Mouse (Mus musculus): ENCODE data around the gene Arhgap28. TPM values are rescaled to one million over a fixed set of nuclear protein-coding genes. Genes with fewer than 3 reads are reported as not detected.

The Arhgap28 gene
- polyA plus RNA-seq, 1 experiment from 2014 or later, result 22.9 TPM

DNA sequence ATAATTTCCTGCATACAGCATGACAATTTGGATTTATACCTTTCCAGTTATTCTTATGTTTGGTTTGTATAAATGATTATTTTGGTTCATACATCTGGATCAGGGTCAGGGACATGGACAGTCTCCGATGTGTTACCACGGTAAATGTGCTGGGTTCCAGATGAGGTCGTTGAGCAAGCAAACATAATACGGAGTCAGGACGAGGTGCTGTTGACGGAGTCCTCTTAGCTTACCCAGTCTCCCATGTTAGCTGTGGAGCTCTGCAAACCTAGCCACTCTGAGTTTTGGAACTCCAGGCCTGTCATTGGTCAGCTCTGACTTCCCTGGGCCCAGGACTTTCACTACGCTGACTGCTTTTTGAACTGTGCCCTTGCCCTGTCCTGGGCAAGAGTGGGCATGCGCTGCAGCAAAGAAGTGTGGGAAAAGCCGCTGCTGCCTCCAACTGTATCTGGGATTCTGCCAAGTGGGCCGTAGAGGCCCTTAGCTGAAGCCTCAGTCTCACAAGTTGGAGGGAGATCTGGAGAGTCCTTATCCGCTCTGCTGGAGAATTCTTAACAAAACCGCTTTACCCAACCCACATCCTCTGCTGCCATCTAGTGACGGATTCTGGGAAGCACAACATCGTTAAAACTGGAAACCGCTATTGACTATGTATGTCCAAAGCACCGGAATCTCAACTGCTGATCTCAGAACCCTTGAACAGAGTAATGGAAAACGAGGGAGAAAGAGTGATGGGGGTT, 166.4 kb downstream of the Arhgap28 start:
- H3K36me3 ChIP-seq (ENCODE audit: insufficient read depth, low read length), result no peaks in the 10 kb centered on the region
- no peak overlapping the region for H3K4me2 ChIP-seq (replicated peaks; ENCODE audit: low read depth, low read length)
- WGBS, result 63% methylated on average over 17 of the region's 17 CpGs
- H3K27me3 ChIP-seq (ENCODE audit: insufficient read depth, low read length), result no peaks in the 10 kb centered on the region
- no peak overlapping the region for H3K9ac ChIP-seq (replicated peaks; ENCODE audit: low read length)
- peak; percentile 69 for ATAC-seq (ENCODE audit: low FRiP score, low TSS enrichment)
- no peak overlapping the region for H3K27ac ChIP-seq (ENCODE audit: low read length)
- H3K4me3 ChIP-seq (ENCODE audit: low read length), result no peak overlapping the region
- H3K9me3 ChIP-seq (ENCODE audit: low read length), result peaks cover 3% of the 10 kb centered on the region; the same call in 1 of the 2 replicates
- H3K4me1 ChIP-seq (ENCODE audit: insufficient read depth, low read length), result no peaks in the 10 kb centered on the region

DNA sequence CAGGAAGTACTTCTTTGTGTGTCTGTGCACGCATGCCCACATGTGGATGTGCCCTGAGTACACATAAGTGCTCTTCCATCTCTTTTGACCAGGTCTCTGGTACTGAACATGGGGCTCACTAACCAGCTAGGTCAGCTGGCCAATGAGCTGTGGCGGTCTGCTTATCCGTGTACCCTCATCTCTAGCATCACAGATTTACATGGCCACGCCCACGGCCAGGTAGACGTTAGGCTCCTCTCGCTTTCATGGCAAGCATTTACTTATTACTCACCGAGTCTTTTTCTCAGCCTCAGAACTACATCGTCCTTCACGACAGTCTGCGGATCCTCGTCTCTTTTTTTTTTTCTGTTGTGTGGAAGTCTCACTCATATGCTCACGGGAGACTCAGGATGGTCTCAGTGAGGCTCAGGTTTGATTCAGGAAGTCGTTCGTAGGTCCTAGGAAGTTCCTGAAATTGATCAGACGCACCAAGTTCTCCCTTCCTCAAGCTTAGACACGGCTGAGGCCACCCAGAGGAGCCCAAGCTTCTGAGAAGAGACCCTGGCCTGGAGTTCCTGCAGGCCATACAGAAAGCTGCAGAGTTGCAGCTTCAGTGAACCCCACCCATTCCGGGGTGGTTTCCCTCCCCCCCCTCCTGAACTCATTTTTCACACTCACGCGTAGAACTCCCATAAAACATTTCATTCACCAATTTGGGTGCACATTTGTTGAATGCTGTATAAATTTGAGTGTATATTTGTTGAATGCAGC, 167.6 kb downstream of the Arhgap28 start:
- Histone ChIP-seq H3K27me3 (ENCODE audit: insufficient read depth, low read length) (no peaks in the 10 kb centered on the region), H3K4me1 (ENCODE audit: insufficient read depth, low read length) (no peaks in the 10 kb centered on the region), H3K9ac (replicated peaks; ENCODE audit: low read length) (no peak overlapping the region), H3K4me3 (ENCODE audit: low read length) (no peak overlapping the region), H3K36me3 (ENCODE audit: insufficient read depth, low read length) (no peaks in the 10 kb centered on the region), H3K27ac (ENCODE audit: low read length) (no peak overlapping the region), H3K9me3 (ENCODE audit: low read length) (peaks cover 3% of the 10 kb centered on the region; the same call in 1 of the 2 replicates), H3K4me2 (replicated peaks; ENCODE audit: low read depth, low read length) (no peak overlapping the region)
- ATAC-seq (ENCODE audit: low FRiP score, low TSS enrichment), result no peak
- 96% methylated on average over 20 of the region's 20 CpGs for WGBS

DNA sequence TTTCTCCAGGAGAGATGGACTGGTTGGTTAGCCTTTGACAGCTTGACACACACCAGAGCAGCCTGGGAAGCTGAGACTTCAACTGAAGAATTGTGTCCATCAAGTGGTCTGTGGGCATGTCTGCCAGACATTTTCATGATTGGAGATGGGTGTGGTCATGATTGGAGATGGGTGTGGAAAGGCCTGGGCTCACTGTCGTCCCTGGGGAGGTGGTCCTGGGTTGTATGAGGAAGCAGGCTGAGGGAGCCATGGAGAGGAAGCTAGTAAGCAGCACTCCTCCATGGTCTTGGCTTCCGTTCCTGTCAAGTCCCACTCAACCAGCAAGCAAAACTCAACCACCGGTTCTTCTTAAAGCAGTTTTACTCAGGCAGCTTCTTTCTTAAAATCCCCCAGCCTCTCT, 176.5 kb downstream of the Arhgap28 start:
- H3K9ac ChIP-seq (replicated peaks; ENCODE audit: low read length), result no peak overlapping the region
- no peak overlapping the region for H3K4me2 ChIP-seq (replicated peaks; ENCODE audit: low read depth, low read length)
- peaks cover 3% of the 10 kb centered on the region; the same call in 1 of the 2 replicates for H3K36me3 ChIP-seq (ENCODE audit: insufficient read depth, low read length)
- WGBS, result 95% methylated on average over 3 of the region's 3 CpGs
- H3K27ac ChIP-seq (ENCODE audit: low read length), result no peak overlapping the region
- H3K9me3 ChIP-seq (ENCODE audit: low read length), result peaks cover 13% of the 10 kb centered on the region
- no peaks in the 10 kb centered on the region for H3K27me3 ChIP-seq (ENCODE audit: insufficient read depth, low read length)
- ATAC-seq (ENCODE audit: low FRiP score, low TSS enrichment), result no peak
- H3K4me3 ChIP-seq (ENCODE audit: low read length), result no peak overlapping the region
- H3K4me1 ChIP-seq (ENCODE audit: insufficient read depth, low read length), result no peaks in the 10 kb centered on the region

DNA sequence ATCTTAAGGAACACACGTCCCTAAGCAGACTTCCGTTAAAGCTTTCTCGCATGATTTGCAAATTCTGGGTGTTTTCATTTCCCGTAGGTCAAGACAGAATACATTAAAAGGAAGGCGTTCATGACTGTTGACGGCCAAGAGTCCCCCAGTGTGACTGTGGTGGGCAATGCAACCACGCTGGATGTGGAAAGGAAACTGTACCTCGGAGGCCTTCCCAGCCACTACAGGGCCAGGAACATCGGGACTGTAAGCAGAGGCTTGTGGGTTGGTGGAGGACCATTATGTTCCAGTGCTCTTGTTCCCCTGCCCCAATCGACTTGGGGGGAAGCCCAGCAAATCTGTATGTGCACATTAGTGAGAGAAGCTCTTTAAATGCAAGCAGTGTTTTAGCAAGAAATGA, 187.0 kb downstream of the Arhgap28 start:
- peaks cover 54% of the 10 kb centered on the region for H3K36me3 ChIP-seq (ENCODE audit: insufficient read depth, low read length)
- H3K9me3 ChIP-seq (ENCODE audit: low read length), result no peaks in the 10 kb centered on the region
- no peaks in the 10 kb centered on the region for H3K27me3 ChIP-seq (ENCODE audit: insufficient read depth, low read length)
- no peaks in the 10 kb centered on the region for H3K4me1 ChIP-seq (ENCODE audit: insufficient read depth, low read length)
- H3K4me3 ChIP-seq (ENCODE audit: low read length), result no peak overlapping the region
- no peak for ATAC-seq (ENCODE audit: low FRiP score, low TSS enrichment)
- no peak overlapping the region for H3K9ac ChIP-seq (replicated peaks; ENCODE audit: low read length)
- WGBS, result 91% methylated on average over 10 of the region's 10 CpGs
- H3K27ac ChIP-seq (ENCODE audit: low read length), result no peak overlapping the region
- H3K4me2 ChIP-seq (replicated peaks; ENCODE audit: low read depth, low read length), result no peak overlapping the region

DNA sequence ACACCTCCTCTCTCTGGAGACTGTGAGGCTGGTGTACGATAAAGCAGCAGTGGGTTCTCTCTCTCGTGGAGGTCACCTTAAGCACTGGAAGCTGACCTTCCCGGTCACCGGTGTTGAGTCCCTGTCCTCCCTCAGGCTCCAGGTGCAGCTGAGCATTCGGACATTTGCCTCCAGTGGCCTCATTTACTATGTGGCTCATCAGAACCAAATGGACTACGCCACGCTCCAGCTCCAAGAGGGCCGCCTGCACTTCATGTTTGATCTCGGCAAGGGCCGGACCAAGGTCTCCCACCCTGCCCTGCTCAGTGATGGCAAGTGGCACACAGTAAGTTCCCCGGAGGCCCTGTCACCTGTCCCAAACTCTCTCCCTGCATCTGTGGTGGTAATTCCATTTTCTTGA, 188.2 kb downstream of the Arhgap28 start:
- Histone ChIP-seq H3K4me3 (ENCODE audit: low read length) (no peak overlapping the region), H3K27me3 (ENCODE audit: insufficient read depth, low read length) (no peaks in the 10 kb centered on the region), H3K27ac (ENCODE audit: low read length) (no peak overlapping the region), H3K9me3 (ENCODE audit: low read length) (no peaks in the 10 kb centered on the region), H3K4me2 (replicated peaks; ENCODE audit: low read depth, low read length) (no peak overlapping the region), H3K9ac (replicated peaks; ENCODE audit: low read length) (no peak overlapping the region), H3K36me3 (ENCODE audit: insufficient read depth, low read length) (peaks cover 51% of the 10 kb centered on the region), H3K4me1 (ENCODE audit: insufficient read depth, low read length) (no peaks in the 10 kb centered on the region)
- ATAC-seq (ENCODE audit: low FRiP score, low TSS enrichment), result no peak
- WGBS, result 94% methylated on average over 11 of the region's 11 CpGs

DNA sequence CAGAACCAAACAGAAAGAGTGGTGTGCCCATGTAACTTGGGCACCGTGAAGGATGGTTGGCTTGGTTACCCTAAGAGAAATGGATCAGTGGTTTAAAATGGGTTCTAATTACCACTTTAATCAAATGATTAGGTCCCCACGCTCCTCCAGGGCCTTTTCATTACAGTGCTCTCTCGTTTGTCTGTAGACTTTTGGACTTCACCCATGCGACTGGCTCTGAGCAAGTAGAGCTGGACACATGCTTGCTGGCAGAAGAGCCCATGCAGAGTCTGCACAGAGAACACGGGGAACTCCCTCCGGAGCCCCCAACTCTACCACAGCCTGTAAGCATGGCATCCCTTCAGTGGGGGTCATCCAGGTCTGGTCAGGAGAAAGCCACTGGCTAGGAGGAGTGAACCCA, 190.3 kb downstream of the Arhgap28 start:
- no peaks in the 10 kb centered on the region for H3K27me3 ChIP-seq (ENCODE audit: insufficient read depth, low read length)
- H3K4me1 ChIP-seq (ENCODE audit: insufficient read depth, low read length), result no peaks in the 10 kb centered on the region
- peaks cover 58% of the 10 kb centered on the region for H3K36me3 ChIP-seq (ENCODE audit: insufficient read depth, low read length)
- no peak overlapping the region for H3K4me3 ChIP-seq (ENCODE audit: low read length)
- no peak overlapping the region for H3K9ac ChIP-seq (replicated peaks; ENCODE audit: low read length)
- H3K27ac ChIP-seq (ENCODE audit: low read length), result no peak overlapping the region
- no peak overlapping the region for H3K4me2 ChIP-seq (replicated peaks; ENCODE audit: low read depth, low read length)
- ATAC-seq (ENCODE audit: low FRiP score, low TSS enrichment), result no peak
- WGBS, result 91% methylated on average over 6 of the region's 6 CpGs
- H3K9me3 ChIP-seq (ENCODE audit: low read length), result no peaks in the 10 kb centered on the region

DNA sequence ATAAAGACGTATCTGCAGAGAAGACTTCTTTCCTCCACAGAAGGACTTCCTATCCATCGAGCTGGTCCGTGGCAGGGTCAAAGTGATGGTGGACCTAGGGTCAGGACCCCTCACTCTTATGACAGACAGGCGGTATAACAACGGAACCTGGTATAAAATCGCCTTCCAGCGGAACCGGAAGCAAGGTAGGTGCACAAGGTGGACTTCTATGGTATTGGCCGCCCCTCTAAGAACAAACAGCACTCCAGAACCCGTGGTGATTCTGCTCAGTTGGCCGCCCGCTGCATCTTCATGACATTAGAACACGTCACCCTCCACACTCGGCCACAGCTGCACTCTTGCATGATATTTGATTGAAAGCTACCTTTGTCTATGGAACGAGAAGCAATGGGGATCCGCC, 194.7 kb downstream of the Arhgap28 start:
- H3K27me3 ChIP-seq (ENCODE audit: insufficient read depth, low read length), result no peaks in the 10 kb centered on the region
- 92% methylated on average over 16 of the region's 16 CpGs for WGBS
- no peak overlapping the region for H3K4me2 ChIP-seq (replicated peaks; ENCODE audit: low read depth, low read length)
- no peak overlapping the region for H3K9ac ChIP-seq (replicated peaks; ENCODE audit: low read length)
- no peak overlapping the region for H3K4me3 ChIP-seq (ENCODE audit: low read length)
- H3K27ac ChIP-seq (ENCODE audit: low read length), result no peak overlapping the region
- ATAC-seq (ENCODE audit: low FRiP score, low TSS enrichment), result no peak
- H3K4me1 ChIP-seq (ENCODE audit: insufficient read depth, low read length), result no peaks in the 10 kb centered on the region
- H3K9me3 ChIP-seq (ENCODE audit: low read length), result no peaks in the 10 kb centered on the region
- peaks cover 34% of the 10 kb centered on the region for H3K36me3 ChIP-seq (ENCODE audit: insufficient read depth, low read length)

Data from kidney, embryonic 16.5 days (tissue).